Mouse (Mus musculus): ENCODE data around the gene C5ar2.
"Not testable (repeated sequence)": the region's sequence is repeated elsewhere in the genome, so short reads cannot be mapped to it uniquely, and the experiment has no call there.

C5ar2 gene

DNA sequence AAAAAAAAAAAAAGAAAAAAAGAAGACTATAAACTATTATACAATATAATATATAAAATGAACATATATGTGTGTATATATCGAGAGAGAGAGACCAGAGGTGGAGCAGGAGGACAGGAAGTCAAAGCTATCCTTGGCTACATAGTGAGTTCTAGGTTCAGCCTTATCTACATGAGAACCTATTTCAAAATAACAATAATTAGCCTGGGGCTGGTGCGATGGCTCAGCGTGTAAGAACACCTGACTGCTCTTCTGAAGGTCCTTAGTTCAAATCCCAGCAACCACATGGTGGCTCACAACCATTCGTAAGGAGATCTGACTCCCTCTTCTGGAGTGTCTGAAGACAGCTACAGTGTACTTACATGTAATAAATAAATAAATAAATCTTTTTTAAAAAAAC, 12.0 kb upstream of the C5ar2 start:
- not testable (repeated sequence) for DNase-seq (ENCODE audit: low spot score)

DNA sequence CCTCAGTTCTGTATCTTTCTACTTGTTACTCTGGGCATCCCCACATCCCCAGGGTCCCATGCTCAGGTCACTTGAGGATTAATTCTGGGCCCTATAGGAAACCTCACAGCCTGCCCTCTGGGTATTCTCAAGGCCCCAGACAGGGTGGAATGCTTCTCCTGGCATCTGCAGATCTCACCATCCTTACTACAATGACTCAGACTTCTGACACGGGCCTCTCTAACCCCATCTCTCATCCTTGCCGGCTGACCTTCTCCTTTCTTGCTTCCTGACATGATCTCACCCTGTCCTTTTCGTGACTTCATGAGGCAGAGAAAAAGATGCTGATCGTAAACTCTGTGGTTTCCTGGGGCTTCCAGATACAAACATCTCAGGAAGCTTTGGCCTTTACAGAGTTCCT, 10.2 kb upstream of the C5ar2 start:
- DNase-seq (ENCODE audit: low spot score): no peak

DNA sequence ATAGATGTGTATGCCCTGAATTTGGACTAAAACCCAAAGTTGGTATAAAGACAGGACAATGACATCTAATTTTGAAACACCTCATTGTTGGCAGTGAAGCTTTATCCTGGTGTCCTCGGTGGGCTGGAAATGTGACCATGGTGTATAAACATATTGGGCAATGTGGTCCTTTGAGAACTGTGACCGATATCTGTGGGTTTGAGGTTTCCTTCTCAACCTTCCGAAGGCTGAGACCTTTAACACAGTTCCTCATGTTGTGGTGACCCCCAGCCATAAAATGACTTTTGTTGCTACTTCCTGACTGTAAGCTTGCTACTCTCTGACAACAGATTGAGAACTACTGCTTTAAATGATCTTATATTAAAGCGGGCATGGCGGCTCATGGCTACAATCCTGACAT, 6.7 kb upstream of the C5ar2 start:
- no peak for DNase-seq (ENCODE audit: low spot score)

DNA sequence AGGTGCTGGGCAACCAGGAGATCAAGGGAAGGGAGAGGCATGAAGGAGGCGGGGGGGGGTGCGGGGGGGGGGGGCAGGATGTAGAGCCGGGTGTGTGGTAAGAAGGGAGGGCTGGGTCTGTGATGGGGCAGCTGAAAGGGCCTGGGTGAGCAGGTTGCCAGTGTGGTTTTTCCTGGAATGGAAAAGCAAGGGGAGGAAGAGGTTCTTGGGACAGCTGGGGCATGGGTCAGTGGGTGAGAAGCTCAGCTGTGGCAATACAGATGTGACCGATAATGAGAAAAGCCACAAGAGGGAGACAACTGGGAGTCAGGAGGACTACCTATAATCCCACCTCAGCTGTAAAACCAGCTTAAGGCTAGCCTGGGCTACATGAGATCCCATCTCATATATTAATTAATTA, 2.0 kb upstream of the C5ar2 start:
- DNase-seq (ENCODE audit: low spot score): no peak

DNA sequence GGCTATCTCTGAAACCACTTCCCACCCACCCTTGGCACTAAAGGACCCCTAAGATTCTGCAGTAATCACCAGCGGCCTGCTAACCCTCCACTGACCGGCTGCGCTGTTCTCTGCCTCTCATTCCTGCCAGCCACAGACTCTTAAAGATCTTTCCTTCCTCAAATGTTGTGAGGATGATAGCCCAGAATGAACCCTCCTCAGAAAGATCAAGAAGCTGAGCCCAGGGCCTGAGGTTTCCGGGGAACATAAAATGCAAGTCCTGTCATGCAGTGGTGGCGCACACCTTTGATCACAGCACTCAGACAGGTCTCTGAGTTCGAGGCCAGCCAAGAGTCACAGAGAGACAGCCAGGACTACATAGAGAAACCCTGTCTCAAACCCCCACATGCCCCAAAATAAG, 1.8 kb downstream of the C5ar2 start:
- DNase-seq (ENCODE audit: low spot score): no peak

DNA sequence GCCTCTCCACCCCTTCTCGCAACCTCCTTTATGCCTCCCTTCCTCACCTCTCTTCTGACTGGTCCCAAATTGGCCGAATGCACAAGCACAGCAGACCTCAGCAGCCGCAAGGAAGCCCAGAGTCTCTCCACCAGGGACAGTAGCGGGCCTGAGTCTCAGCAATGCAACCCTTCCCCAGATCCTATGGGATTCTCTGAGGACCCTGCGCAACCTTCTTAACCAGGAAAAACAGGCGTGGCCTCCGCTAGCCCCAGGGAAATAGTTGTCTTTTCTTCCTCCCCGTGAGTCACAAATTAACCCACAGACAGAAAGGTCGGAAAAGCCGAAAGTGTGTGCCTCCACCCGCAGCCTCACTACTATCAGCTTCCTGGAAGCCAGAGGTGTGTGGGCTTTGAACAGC, 2.2 kb downstream of the C5ar2 start:
- DNase-seq (ENCODE audit: low spot score): no peak

DNA sequence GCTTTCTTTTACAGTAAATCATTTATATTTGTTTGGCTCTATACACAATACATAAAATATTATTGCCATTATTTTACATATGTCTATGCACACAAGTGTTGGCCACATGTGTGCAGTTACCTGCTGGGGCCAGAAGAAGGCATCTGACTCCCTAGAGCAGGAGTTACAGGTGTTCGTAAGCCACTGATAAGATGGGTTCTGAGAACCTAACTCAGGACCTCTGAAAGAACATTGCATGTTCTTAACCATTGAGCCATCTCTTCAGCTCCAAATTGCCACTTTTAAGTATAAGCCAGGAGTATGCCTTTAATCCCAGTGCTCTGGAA, 3.0 kb downstream of the C5ar2 start:
- DNase-seq (ENCODE audit: low spot score): no peak

DNA sequence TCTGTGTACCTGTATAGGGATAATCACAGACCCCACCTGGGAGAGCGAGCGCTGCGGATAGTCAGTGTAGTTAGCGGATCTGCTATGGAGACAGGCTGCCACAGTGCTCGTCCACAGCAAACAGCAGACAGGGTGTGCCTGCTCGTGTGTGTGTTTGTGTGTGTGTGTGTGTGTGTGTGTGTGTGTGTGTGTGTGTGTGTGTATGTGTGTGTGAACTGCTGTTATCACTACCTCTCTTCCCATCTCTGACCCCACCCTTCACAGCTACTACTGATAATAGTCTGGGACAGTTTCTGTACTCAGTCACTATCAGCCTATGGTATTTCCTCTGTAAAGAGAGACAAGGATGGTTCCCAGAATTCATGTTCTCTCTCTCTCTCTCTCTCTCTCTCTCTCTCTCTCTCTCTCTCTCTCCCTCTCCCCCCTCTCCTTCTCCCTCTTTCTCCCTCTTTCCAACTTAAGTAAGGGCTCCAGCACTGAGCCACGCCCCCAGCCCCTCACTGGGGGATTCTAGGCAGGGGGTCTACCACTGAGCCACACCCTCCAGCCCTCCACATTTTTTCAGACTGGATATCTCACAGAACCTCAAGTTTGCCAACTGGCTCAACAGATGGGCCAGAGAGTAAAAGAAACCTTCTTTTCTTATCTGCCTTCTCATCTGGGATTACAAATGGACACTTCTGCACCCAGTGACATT, 3.5 kb downstream of the C5ar2 start:
- no peak for DNase-seq (ENCODE audit: low spot score)

DNA sequence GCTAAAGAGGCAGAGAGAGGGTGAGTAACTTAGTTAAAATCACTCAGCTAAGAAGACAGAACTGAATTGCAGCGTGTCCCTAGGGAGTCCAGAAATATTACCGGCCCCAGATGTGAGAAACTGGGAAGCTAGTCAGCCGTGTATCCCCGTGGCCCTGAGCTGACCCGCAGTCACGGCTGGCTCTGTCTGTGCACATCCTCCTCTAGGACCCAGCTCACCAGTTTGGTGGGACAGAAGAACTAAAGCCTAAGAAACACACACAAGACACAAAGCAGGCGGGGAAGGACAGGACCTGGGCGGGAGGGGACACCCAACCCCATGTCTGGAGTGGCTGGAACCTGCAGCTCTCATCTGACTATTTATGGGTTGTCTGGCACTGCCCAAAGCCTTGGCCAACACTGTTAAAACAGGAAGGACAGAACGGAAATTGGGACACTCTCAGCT, 4.4 kb downstream of the C5ar2 start:
- DNase-seq (ENCODE audit: low spot score): no peak

DNA sequence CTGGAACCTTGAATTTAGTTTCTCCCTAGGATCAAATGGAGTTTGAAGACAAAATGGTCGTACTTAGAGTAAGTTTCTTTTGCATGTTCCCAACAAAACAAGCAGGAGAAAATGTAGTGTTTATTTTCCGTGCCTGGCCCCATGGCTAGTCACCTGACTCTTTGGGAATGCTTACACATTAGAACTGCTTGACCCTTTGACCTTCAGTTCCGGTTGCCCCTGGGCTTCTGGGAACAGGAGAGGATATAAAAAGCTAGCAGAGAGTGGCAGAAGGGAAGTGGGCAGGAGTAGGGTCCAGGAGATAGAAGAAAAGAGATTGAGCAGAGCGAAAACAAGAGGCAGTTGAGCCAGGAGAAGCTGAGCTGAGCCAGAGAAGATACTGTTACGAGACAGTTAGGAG, 14.1 kb downstream of the C5ar2 start:
- no peak for DNase-seq (ENCODE audit: low spot score)

DNA sequence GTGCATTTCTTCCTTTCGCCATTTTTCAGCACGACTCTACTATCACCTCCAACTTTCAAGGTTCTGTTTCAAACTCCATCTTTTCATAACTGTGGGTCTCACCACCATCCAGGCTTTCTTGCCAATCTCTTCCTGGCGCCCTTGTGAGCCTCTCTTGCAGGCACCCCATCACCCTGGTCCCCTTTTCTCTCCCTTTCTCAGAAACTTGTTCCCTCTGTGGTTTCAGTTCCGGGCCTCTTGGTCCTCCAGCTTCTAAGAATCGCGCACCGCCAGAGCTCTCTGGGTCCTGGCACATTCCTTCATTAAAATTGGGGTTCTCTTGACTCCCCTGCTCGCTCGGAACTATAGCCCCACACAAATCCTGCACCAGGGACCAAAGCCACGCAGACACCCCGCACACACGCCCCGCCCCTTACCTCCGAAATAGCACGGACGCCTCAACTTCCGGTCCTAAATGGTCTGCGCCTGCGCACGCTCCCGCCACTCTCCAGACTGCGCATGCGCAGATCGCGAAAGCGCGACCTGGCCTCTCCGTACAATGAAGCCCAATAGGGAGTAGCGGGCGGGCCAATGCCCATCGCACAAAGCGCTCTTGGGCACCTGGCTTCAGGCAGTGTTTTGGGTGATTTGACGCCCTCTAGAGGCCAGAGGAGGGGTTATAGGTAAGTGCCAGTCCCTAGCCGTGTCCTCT, 22.2 kb downstream of the C5ar2 start, which contains the start of gene Dhx34:
Gene Dhx34 (minus strand): TSS at position 456 of the 691 bp plus-strand sequence.
- peak; percentile 96 for DNase-seq (ENCODE audit: low spot score)

DNA sequence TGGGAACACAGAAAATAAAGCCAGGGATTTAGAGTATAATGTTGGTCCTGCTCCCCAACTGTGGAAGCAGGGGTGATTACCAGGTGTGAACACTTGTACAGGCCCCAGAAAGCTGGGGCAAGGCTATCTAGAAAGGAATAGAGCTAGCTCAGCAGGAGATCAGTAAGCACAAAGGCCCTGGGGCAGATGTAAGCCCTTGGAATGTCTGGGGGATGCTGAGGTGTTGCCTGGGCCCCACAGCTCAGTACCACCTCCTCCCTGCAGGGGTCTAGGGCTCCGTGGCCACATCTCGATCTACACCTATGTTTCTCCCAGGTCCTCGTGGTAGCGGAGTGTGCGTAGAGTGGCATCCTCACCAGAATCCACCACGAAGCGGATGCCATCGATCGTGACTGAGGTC, 30.0 kb downstream of the C5ar2 start:
- no peak for DNase-seq (ENCODE audit: low spot score)

DNA sequence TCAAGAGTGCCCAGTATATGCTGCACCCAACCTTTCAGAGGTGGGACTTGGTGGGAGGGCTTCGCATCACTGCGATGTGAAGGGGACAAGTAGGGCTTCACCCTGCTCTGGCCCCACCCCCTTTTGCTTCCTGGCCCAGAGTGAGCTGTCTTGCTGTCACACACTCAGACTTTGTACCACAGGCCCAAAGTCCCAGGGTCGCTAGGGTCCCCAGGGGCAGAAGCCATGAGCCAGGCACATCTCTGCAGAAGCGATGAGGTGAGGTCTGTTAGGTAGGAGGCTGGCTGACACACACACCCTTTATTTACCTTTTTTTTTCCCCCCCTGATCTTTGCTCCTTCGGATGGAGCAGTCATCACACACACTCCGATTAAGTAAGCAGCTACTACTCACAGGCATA, 30.8 kb downstream of the C5ar2 start:
- DNase-seq (ENCODE audit: low spot score): no peak

DNA sequence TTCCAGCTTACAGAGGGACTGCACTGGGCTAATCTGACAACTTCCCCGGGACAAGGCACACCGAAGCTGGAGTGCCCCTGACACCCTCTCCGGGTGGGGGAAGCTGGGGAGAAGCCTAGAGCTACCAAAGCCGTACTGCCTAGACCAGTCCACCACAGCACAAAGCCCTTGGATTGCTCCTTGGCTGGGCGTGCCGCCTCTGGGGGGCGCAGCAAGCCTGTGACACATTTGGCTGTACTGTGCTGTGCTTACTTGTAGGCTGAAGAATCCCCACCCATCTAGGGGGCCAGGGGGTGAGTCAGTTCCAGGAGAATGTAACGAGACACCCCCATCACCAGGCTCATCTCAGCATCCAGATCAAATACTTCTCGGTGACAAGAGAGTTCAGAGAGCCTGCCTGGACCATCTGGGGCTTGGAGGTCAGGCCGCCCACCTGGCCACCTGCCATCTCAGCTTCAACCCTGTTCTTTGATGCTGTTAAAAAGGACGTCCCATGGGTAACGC, 33.0 kb downstream of the C5ar2 start:
- no peak for DNase-seq (ENCODE audit: low spot score)

DNA sequence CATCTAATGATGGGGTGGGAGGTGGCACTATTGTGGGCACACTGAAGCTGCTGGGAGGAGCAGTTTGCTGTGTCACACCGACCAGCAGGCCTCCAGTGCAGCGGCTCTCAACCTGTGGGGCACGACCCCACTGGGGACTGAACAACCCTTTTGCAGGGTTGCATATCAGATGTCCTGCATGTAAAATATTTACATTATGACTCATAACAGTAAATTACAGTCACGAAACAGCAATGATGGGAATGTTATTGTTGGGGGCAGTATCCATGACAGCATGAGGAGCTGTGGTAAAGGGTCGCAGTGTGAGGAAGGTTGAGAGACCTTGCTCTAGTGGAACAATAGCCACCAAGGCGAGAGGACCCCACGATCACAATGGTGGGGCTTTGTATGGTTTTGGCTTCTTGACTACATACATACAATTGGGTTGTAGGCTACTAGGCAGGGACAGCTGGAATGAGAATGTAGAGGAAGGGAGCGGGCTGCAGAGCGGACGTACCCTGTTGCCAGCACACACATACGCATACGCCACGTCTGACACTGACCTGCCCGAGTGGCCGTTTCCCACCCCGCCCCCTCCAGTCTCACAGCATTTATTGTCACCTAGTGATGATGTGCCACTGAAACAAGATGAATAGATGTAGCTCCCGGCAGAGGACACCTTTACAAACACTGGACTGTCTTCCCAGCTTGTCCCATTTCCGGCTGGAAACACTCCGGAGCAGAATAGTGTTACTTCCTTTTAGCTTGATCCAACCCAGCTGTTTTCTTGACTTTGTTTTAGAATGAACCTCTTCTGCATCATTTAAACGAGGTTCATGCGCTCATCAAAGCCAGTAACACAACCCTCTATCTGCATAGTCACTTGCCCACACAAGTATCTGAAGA, 34.9 kb downstream of the C5ar2 start:
- DNase-seq (ENCODE audit: low spot score): no peak

DNA sequence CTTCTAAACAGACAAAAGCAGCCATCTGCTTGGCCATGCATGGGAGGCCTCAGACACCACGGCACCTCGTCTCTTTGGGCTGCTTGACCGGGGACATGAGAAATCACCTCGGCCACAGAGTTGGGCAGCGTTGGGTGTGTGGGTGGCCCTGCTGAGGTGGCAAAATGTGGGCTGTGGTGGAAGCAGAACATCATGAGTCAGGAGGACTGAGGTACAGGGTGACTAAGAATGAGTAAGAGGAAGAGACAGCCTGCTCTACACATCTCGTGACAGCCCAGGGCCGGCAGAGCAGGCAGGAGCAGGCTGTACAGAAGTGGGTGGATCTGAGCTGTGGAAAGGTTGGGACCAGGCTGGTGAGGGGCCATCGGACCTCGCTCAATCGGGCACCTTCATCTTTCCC, 36.5 kb downstream of the C5ar2 start:
- peak; percentile 19 for DNase-seq (ENCODE audit: low spot score)

DNA sequence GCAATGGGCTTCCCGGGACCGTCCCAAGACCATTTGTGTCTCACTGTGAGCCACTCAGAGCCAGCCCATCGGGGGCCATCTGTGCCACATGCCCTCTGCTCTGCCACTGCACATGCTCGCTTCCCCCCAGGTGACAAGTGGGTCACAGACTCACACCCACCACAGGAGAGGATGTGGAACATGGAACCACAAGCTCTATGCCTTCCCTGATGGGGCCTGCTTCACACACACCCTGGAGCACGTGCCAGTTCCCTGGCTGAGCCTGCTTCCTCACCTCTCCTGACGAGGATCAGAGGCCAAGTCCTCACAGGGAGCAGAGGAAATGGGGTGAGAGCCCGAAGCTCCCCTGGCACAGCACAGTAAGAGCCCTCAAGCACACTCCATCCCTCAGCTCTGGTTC, 36.9 kb downstream of the C5ar2 start:
- DNase-seq (ENCODE audit: low spot score): peak; percentile 36

DNA sequence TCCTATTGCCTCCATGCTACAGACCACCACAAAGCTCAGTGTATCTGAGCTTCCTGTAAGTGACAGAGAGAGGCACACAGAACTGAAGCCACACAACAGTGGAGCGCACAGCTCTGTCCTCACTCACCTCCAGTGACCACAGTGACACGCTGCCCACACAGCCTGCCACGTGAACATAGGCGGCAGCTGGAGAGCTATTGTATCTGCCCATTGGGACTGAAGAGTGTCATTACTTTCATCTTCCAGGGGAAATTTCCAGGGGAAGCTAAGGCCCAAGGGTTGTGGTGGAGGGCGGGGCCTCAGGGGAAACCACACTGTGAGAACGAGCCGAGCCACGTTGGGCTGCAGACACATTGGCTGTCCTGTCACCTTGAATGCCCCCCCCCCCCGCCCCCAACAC, 39.2 kb downstream of the C5ar2 start:
- DNase-seq (ENCODE audit: low spot score): no peak

DNA sequence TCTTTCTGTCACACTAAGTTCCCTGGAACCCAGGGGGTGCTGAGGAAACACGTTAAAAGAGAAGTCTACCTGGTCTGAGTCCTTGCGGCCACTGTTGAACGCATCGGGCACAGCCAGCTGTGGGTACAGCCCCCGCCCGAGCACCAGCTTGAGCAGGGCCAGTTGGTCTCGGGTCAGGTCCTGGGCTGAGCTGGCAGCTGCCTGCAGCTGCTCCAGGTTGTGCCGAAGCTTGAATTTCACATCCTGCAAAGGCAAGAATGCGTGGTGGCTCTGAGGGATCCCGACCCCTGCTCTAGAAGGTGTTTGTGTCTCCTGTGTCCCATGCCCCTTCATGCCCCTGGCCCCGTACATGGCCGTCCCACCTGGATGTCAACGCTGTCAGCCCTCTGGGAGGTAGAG, 40.5 kb downstream of the C5ar2 start:
- DNase-seq (ENCODE audit: low spot score): no peak

DNA sequence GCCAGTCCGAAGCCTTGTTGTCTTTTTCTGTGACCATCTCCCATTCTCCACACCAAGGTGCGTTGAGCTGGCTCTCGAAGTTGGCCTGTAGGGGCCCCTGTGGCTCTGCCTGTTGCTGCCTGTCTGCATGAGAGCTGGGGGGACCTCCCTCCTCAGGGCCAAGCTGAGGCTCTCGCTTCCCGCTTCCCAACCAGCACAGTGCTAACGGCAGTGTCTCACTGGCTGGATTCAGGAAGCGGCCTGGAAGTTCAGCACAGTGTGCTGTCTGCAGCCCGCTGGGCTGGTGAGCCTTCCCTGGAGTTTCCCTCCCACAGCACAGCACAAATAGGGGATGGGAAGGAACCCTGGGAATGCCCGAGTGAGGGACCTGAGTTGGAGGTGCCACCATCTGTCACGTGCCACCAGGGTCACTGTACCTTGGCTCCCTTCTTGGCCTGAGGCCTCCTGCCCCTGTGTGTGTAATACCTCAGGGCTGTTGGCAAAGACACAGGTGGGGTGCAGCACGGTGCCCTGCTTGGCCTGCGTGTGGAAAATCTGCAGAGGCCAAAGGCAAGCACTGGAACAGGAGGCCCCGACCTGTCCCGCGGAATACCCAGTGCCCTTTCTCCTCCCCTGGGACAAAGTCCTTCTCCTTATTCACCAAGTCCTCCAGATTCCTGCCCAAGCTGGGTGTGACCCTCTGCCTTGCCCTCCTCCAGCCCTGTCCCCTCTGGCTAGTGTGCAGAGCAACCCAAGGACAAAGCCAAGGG, 41.0 kb downstream of the C5ar2 start:
- DNase-seq (ENCODE audit: low spot score): no peak

DNA sequence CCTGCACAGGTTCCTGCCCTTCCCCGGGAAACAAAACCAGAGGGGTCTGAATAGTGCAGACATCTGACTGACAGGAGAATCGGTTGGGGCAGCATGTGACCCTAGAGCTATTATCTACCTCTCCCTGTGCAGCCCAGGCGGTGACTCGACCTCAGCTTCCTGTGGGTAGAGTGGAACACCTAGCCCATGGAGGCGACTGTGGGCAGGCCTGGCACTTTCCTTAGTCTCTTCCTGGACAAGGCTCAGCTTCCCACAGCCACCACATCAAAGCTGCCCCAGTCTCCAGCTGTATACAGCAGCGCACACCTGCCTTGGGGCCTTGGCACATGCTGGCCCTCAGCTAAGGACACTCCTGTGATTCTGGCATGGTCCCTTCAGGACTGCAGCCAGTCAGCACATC, 42.8 kb downstream of the C5ar2 start:
- DNase-seq (ENCODE audit: low spot score): peak; percentile 55

DNA sequence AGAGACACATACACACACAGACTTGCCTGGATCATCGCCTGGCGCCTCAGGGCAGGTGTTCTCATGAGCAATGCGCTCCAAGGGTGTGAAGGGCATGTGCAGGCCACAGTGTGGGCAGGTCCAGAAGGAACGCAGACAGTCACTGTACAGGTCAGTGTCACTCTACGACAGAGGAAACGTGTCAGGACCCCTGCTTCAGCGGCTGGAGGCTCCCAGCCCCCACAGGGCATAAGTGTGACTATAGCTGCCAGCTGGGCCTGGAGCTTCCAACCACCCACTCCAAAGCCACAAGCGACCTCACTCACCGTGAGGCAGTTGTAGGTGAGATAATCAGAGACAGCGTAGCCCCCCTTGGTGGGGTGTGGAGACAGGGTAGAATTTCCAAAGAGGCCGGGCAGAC, 45.4 kb downstream of the C5ar2 start:
- DNase-seq (ENCODE audit: low spot score): no peak
